Mouse (Mus musculus): Measurements from ENCODE around the gene Ankrd13c. TPM values are rescaled to one million over a fixed set of nuclear protein-coding genes. Genes with fewer than 3 reads are reported as not detected.
A peak's percentile ranks its signal among the peaks of the same experiment; 100 is the strongest.

The Ankrd13c gene
- polyA plus RNA-seq, 1 experiment from 2014 or later, result 32.7 TPM

DNA sequence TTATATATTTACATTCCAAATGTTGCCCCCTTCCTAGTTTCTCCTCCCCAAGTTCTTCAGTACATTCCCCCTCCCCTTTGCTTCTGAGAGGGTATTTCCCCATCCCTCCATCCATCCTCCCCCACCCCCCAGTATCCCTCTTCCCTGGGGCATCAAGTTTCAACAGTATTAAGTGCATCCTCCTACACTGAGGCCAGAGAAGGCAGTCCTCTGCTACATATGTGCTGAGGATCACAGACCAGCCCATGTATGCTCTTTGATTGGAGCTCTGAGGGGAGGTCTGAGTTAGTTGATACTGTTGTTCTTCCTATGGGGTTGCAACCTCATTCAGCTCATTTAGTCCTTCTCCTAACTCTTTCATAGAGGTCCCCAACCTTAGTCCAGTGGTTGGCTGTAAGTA is 32.6 kb downstream of the Ankrd13c start:
- H3K4me3 ChIP-seq (replicated peaks; ENCODE audit: low read length), result no peak overlapping the region
- H3K36me3 ChIP-seq (replicated peaks; ENCODE audit: control insufficient read depth, insufficient read depth), result no peaks in the 10 kb centered on the region
- ATAC-seq (ENCODE audit: low FRiP score) (no peak), DNase-seq (ENCODE audit: low spot score) (no peak)
- H3K4me1 ChIP-seq (replicated peaks; ENCODE audit: control insufficient read depth, insufficient read depth, low read length), result no peaks in the 10 kb centered on the region
- H3K27me3 ChIP-seq (ENCODE audit: control insufficient read depth, insufficient read depth, low read length), result no peaks in the 10 kb centered on the region
- no peaks in the 10 kb centered on the region for H3K9me3 ChIP-seq (ENCODE audit: control insufficient read depth, low read length)
- no peak overlapping the region for H3K27ac ChIP-seq
- H3K9ac ChIP-seq, result no peak overlapping the region
- no peak overlapping the region for H3K4me2 ChIP-seq (replicated peaks)

DNA sequence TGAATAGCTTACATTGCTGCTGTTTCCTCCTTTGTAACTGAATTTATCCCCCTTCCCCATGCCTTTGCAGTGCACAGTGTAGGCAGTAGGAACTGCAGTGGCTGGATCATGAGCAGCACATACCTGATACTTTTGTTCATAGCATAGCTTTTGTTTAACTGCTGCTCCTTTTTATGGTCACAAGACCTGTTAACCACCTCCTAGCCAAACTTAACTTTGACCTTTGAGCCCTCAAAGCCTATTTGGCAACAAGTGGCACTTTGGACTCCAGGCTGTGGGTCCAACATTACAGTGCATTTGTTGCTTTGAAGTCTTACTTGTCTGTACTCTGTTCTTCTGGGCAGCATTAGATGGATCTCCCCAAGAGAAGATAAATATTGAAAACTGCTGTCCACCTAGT is 46.3 kb downstream of the Ankrd13c start:
- H3K27me3 ChIP-seq (ENCODE audit: control insufficient read depth, insufficient read depth, low read length), result no peaks in the 10 kb centered on the region
- H3K27ac ChIP-seq, result no peak overlapping the region
- H3K4me1 ChIP-seq (replicated peaks; ENCODE audit: control insufficient read depth, insufficient read depth, low read length), result no peaks in the 10 kb centered on the region
- no peak overlapping the region for H3K4me3 ChIP-seq (replicated peaks; ENCODE audit: low read length)
- H3K9me3 ChIP-seq (ENCODE audit: control insufficient read depth, low read length), result no peaks in the 10 kb centered on the region
- ATAC-seq (ENCODE audit: low FRiP score) (no peak), DNase-seq (ENCODE audit: low spot score) (no peak)
- peaks cover 37% of the 10 kb centered on the region for H3K36me3 ChIP-seq (replicated peaks; ENCODE audit: control insufficient read depth, insufficient read depth)
- no peak overlapping the region for H3K4me2 ChIP-seq (replicated peaks)
- no peak overlapping the region for H3K9ac ChIP-seq

- Histone ChIP-seq H3K9ac (no peak overlapping the region), H3K9me3 (ENCODE audit: control insufficient read depth, low read length) (no peaks in the 10 kb centered on the region), H3K4me1 (replicated peaks; ENCODE audit: control insufficient read depth, insufficient read depth, low read length) (no peaks in the 10 kb centered on the region), H3K4me2 (replicated peaks) (no peak overlapping the region), H3K36me3 (replicated peaks; ENCODE audit: control insufficient read depth, insufficient read depth) (peaks cover 24% of the 10 kb centered on the region), H3K27me3 (ENCODE audit: control insufficient read depth, insufficient read depth, low read length) (no peaks in the 10 kb centered on the region), H3K4me3 (replicated peaks; ENCODE audit: low read length) (no peak overlapping the region), H3K27ac (no peak overlapping the region)
- 92% methylated on average over 2 of the region's 2 CpGs for WGBS
- DNase-seq (ENCODE audit: low spot score) (no peak), ATAC-seq (ENCODE audit: low FRiP score) (no peak)
Measured at GRCm38 (mm10) chr3:157995726-157996125, 48.7 kb downstream of the Ankrd13c start.

GRCm38 (mm10) chr3:157998742-157999369 is 51.8 kb downstream of the Ankrd13c start:
- Histone ChIP-seq H3K4me2 (replicated peaks) (no peak overlapping the region), H3K27ac (no peak overlapping the region), H3K9ac (no peak overlapping the region), H3K27me3 (ENCODE audit: control insufficient read depth, insufficient read depth, low read length) (no peaks in the 10 kb centered on the region), H3K9me3 (ENCODE audit: control insufficient read depth, low read length) (no peaks in the 10 kb centered on the region), H3K36me3 (replicated peaks; ENCODE audit: control insufficient read depth, insufficient read depth) (peaks cover 43% of the 10 kb centered on the region), H3K4me3 (replicated peaks; ENCODE audit: low read length) (no peak overlapping the region), H3K4me1 (replicated peaks; ENCODE audit: control insufficient read depth, insufficient read depth, low read length) (no peaks in the 10 kb centered on the region)
- 72% methylated on average over 1 of the region's 1 CpGs for WGBS
- DNase-seq (ENCODE audit: low spot score) (no peak), ATAC-seq (ENCODE audit: low FRiP score) (no peak)

- no peaks in the 10 kb centered on the region for H3K9me3 ChIP-seq (ENCODE audit: control insufficient read depth, low read length)
- H3K4me1 ChIP-seq (replicated peaks; ENCODE audit: control insufficient read depth, insufficient read depth, low read length), result no peaks in the 10 kb centered on the region
- WGBS, result 90% methylated on average over 1 of the region's 1 CpGs
- no peaks in the 10 kb centered on the region for H3K27me3 ChIP-seq (ENCODE audit: control insufficient read depth, insufficient read depth, low read length)
- no peak overlapping the region for H3K27ac ChIP-seq
- H3K4me2 ChIP-seq (replicated peaks), result no peak overlapping the region
- H3K4me3 ChIP-seq (replicated peaks; ENCODE audit: low read length), result no peak overlapping the region
- no peak for DNase-seq (ENCODE audit: low spot score)
- H3K9ac ChIP-seq, result no peak overlapping the region
- H3K36me3 ChIP-seq (replicated peaks; ENCODE audit: control insufficient read depth, insufficient read depth), result peaks cover 76% of the 10 kb centered on the region
- ATAC-seq (ENCODE audit: low FRiP score), result no peak
Measured at GRCm38 (mm10) chr3:158008647-158009046, 61.6 kb downstream of the Ankrd13c start.

DNA sequence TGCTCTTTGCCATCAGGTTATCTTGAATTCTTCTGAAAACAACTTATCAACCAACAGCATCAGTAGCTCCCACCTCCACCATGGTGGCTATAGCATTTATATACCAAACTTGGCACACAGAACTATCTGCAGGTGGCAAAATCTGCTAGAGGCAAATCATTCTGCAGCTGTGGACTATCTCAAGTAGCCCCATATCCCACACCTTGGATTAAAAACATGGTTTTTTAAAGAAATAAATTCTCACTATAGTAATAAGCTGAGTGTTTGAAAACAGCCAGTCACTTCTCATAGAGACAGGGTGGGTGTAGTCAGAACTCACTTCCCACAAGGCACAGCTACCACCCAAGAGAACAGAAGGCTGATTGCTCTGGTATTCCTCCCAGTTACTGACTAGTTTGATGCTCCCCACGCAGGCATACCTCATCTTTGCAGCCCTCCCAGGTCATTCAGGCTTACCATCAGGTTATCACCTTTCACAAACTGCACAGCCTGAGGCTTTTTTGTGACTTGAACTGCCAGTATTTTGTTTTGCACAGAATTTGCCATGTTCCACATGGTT is 62.8 kb downstream of the Ankrd13c start:
- Histone ChIP-seq H3K9me3 (ENCODE audit: control insufficient read depth, low read length) (no peaks in the 10 kb centered on the region), H3K27ac (no peak overlapping the region), H3K4me1 (replicated peaks; ENCODE audit: control insufficient read depth, insufficient read depth, low read length) (no peaks in the 10 kb centered on the region), H3K9ac (no peak overlapping the region), H3K36me3 (replicated peaks; ENCODE audit: control insufficient read depth, insufficient read depth) (peaks cover 77% of the 10 kb centered on the region), H3K4me2 (replicated peaks) (no peak overlapping the region), H3K27me3 (ENCODE audit: control insufficient read depth, insufficient read depth, low read length) (no peaks in the 10 kb centered on the region), H3K4me3 (replicated peaks; ENCODE audit: low read length) (no peak overlapping the region)
- no peak for DNase-seq (ENCODE audit: low spot score)
- WGBS, result 71% methylated on average over 1 of the region's 1 CpGs
- no peak for ATAC-seq (ENCODE audit: low FRiP score)

- peak; percentile 94 for DNase-seq (ENCODE audit: low spot score)
- peak; percentile 93 for ATAC-seq (ENCODE audit: low FRiP score)
- Histone ChIP-seq H3K4me1 (replicated peaks; ENCODE audit: control insufficient read depth, insufficient read depth, low read length) (peaks cover 25% of the 10 kb centered on the region), H3K4me3 (replicated peaks; ENCODE audit: low read length) (peak overlapping the region; percentile 82), H3K27ac (peak overlapping the region; percentile 90), H3K36me3 (replicated peaks; ENCODE audit: control insufficient read depth, insufficient read depth) (peaks cover 10% of the 10 kb centered on the region), H3K27me3 (ENCODE audit: control insufficient read depth, insufficient read depth, low read length) (no peaks in the 10 kb centered on the region), H3K4me2 (replicated peaks) (peak overlapping the region; percentile 65), H3K9me3 (ENCODE audit: control insufficient read depth, low read length) (no peaks in the 10 kb centered on the region), H3K9ac (peak overlapping the region; percentile 84)
- under 1% methylated on average over 61 of the region's 61 CpGs for WGBS
Measured at GRCm38 (mm10) chr3:158031371-158031925, 84.4 kb downstream of the Ankrd13c start.

DNA sequence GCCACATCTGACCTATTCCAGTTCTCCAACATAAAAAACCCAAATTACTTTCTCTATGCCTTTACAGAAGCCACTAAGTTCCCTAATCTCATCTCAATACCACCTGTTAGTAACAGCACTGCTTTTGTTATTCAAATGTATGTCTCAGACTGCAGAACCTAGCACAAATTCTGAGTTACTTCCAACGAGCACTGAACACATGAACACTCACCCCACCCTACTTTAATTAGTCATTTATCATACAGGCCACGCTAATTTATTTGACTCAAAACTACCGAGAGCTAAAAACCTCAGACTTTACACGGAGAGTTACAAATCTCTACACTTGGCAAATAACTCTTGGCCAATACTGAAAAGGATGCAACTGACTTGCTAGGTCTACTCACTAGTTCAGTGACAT is 85.1 kb downstream of the Ankrd13c start:
- WGBS, result 7% methylated on average over 4 of the region's 4 CpGs
- peak overlapping the region; percentile 90 for H3K27ac ChIP-seq
- H3K27me3 ChIP-seq (ENCODE audit: control insufficient read depth, insufficient read depth, low read length), result no peaks in the 10 kb centered on the region
- peak overlapping the region; percentile 65 for H3K4me2 ChIP-seq (replicated peaks)
- ATAC-seq (ENCODE audit: low FRiP score) (no peak), DNase-seq (ENCODE audit: low spot score) (no peak)
- peak overlapping the region; percentile 82 for H3K4me3 ChIP-seq (replicated peaks; ENCODE audit: low read length)
- peaks cover 25% of the 10 kb centered on the region for H3K4me1 ChIP-seq (replicated peaks; ENCODE audit: control insufficient read depth, insufficient read depth, low read length)
- H3K36me3 ChIP-seq (replicated peaks; ENCODE audit: control insufficient read depth, insufficient read depth), result peaks cover 3% of the 10 kb centered on the region; the same call in 1 of the 2 replicates
- peak overlapping the region; percentile 84 for H3K9ac ChIP-seq
- H3K9me3 ChIP-seq (ENCODE audit: control insufficient read depth, low read length), result no peaks in the 10 kb centered on the region

DNA sequence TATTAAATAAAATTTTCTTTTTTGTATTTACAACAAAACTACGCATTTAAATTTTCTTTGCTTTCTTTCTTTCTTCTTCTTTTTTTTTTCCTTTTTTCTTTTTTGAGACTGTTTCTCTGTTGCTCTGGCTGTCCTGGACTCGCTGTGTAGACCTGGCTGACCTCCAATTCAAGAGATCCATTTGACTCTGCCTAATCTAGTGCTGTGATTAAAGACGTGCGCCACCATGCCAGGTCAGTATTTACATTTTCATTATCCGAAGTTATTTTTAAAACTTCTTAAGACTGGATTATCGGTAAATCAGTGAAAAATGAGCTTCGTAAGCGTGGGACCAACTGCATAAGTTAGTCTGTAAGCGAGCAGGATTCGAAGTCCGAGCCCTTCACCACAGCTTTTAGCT is 88.8 kb downstream of the Ankrd13c start:
- Histone ChIP-seq H3K4me3 (replicated peaks; ENCODE audit: low read length) (peak overlapping the region; percentile 91), H3K36me3 (replicated peaks; ENCODE audit: control insufficient read depth, insufficient read depth) (no peaks in the 10 kb centered on the region; the same call in 1 of the 2 replicates), H3K4me1 (replicated peaks; ENCODE audit: control insufficient read depth, insufficient read depth, low read length) (peaks cover 25% of the 10 kb centered on the region), H3K27ac (peak overlapping the region; percentile 81), H3K9me3 (ENCODE audit: control insufficient read depth, low read length) (no peaks in the 10 kb centered on the region), H3K9ac (peak overlapping the region; percentile 90), H3K27me3 (ENCODE audit: control insufficient read depth, insufficient read depth, low read length) (no peaks in the 10 kb centered on the region), H3K4me2 (replicated peaks) (peak overlapping the region; percentile 85)
- no peak for DNase-seq (ENCODE audit: low spot score)
- no peak for ATAC-seq (ENCODE audit: low FRiP score)
- 2% methylated on average over 11 of the region's 11 CpGs for WGBS
